Mouse (Mus musculus): ENCODE results near the gene Csrnp3. TPM values are rescaled to one million over a fixed set of nuclear protein-coding genes. Genes with fewer than 3 reads are reported as not detected.

Gene Csrnp3
- polyA plus RNA-seq, 1 experiment from 2014 or later: 15.0 TPM

- H3K4me3 ChIP-seq (ENCODE audit: low read depth, low read length): no peak overlapping the region
- H3K4me1 ChIP-seq (ENCODE audit: control insufficient read depth, insufficient read depth, low read length): peaks cover 3% of the 10 kb centered on the region; the same call in 1 of the 2 replicates
- no peak overlapping the region for H3K27ac ChIP-seq (ENCODE audit: low read depth, low read length)
- no peak overlapping the region for H3K4me2 ChIP-seq
- 75% methylated on average over 19 of the region's 19 CpGs for WGBS
- no peaks in the 10 kb centered on the region for H3K27me3 ChIP-seq (ENCODE audit: control insufficient read depth, insufficient read depth, low read length)
- no peak overlapping the region for H3K9ac ChIP-seq (ENCODE audit: low read length)
- DNase-seq (ENCODE audit: low spot score, missing footprints): no peak
- ATAC-seq (ENCODE audit: low FRiP score): no peak
- peaks cover 2% of the 10 kb centered on the region; the same call in 1 of the 2 replicates for H3K36me3 ChIP-seq (ENCODE audit: control insufficient read depth, insufficient read depth, low read length)
- no peaks in the 10 kb centered on the region for H3K9me3 ChIP-seq (ENCODE audit: control insufficient read depth, low read length)
These were observed 163.6 kb downstream of the Csrnp3 start for GRCm38 (mm10) chr2:66008995-66009654.

DNA sequence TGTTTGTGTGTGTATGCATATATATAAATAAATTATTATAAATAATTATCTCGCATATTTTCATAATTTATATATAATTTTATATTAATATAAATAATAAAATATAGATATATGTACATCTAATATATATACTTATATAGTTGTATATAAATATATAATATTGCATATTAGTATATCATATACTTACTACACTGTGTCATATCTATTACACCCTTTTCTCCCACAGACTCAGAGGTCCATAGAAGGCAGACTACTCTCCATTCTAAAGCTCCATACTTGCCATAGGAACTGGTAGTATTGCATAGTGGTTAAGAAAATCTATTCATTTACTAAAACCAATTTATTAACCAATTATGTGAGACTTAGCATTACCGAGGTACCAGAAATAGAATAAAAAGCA lies 164.1 kb downstream of the Csrnp3 start:
- ATAC-seq (ENCODE audit: low FRiP score): no peak
- Histone ChIP-seq H3K9ac (ENCODE audit: low read length) (no peak overlapping the region), H3K4me1 (ENCODE audit: control insufficient read depth, insufficient read depth, low read length) (peaks cover 3% of the 10 kb centered on the region; the same call in 1 of the 2 replicates), H3K4me3 (ENCODE audit: low read depth, low read length) (no peak overlapping the region), H3K9me3 (ENCODE audit: control insufficient read depth, low read length) (no peaks in the 10 kb centered on the region), H3K4me2 (no peak overlapping the region), H3K36me3 (ENCODE audit: control insufficient read depth, insufficient read depth, low read length) (peaks cover 2% of the 10 kb centered on the region; the same call in 1 of the 2 replicates), H3K27me3 (ENCODE audit: control insufficient read depth, insufficient read depth, low read length) (no peaks in the 10 kb centered on the region), H3K27ac (ENCODE audit: low read depth, low read length) (no peak overlapping the region)
- WGBS: 77% methylated on average over 2 of the region's 2 CpGs
- no peak for DNase-seq (ENCODE audit: low spot score, missing footprints)

- no peaks in the 10 kb centered on the region for H3K4me1 ChIP-seq (ENCODE audit: control insufficient read depth, insufficient read depth, low read length)
- DNase-seq (ENCODE audit: low spot score, missing footprints): no peak
- peaks cover 9% of the 10 kb centered on the region; the same call in 1 of the 2 replicates for H3K36me3 ChIP-seq (ENCODE audit: control insufficient read depth, insufficient read depth, low read length)
- H3K27me3 ChIP-seq (ENCODE audit: control insufficient read depth, insufficient read depth, low read length): no peaks in the 10 kb centered on the region
- H3K9me3 ChIP-seq (ENCODE audit: control insufficient read depth, low read length): no peaks in the 10 kb centered on the region
- no peak for ATAC-seq (ENCODE audit: low FRiP score)
- no peak overlapping the region for H3K9ac ChIP-seq (ENCODE audit: low read length)
- H3K27ac ChIP-seq (ENCODE audit: low read depth, low read length): no peak overlapping the region
- H3K4me3 ChIP-seq (ENCODE audit: low read depth, low read length): no peak overlapping the region
- WGBS: 89% methylated on average over 9 of the region's 9 CpGs
- H3K4me2 ChIP-seq: no peak overlapping the region
These were observed 173.1 kb downstream of the Csrnp3 start for GRCm38 (mm10) chr2:66018711-66019110.

DNA sequence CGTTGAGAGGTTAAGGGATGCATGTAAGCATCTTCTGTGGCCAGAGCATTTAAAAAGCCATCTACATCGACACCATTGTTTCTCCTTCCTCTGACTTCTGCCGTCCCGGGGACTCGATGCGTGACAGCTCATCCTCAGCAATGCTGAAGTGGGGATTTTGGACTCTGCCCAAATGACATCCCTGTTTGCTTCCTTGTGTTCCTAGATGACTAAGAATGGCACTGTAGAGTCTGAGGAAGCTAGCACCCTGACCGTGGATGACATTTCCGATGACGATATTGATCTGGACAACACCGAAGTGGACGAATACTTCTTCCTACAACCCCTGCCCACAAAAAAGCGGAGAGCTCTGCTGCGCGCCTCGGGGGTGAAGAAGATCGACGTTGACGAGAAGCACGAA lies 173.7 kb downstream of the Csrnp3 start:
- Histone ChIP-seq H3K27me3 (ENCODE audit: control insufficient read depth, insufficient read depth, low read length) (no peaks in the 10 kb centered on the region), H3K4me1 (ENCODE audit: control insufficient read depth, insufficient read depth, low read length) (no peaks in the 10 kb centered on the region), H3K9me3 (ENCODE audit: control insufficient read depth, low read length) (no peaks in the 10 kb centered on the region), H3K4me2 (no peak overlapping the region), H3K4me3 (ENCODE audit: low read depth, low read length) (no peak overlapping the region), H3K36me3 (ENCODE audit: control insufficient read depth, insufficient read depth, low read length) (peaks cover 9% of the 10 kb centered on the region; the same call in 1 of the 2 replicates), H3K27ac (ENCODE audit: low read depth, low read length) (no peak overlapping the region), H3K9ac (ENCODE audit: low read length) (no peak overlapping the region)
- ATAC-seq (ENCODE audit: low FRiP score): no peak
- WGBS: 95% methylated on average over 19 of the region's 19 CpGs
- DNase-seq (ENCODE audit: low spot score, missing footprints): no peak

DNA sequence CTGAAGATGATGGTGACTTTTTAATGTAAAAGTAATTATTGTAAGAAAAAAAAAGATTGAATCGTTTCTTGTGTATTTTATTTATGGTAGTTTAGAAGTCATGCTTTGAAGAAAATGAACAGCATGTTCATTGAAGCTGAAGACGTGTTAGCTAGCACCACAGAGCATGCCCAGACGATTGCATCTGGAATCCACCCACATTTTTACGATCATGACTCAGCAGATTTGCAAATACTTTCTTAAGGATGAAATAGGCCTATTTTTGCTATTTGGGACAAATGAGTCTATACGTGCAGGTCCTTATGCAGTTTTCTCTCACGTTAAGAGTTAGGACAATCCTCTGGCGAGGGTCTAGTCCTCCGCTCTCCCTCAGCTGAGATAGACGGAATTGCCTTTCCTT lies 177.9 kb downstream of the Csrnp3 start:
- no peak overlapping the region for H3K4me2 ChIP-seq

DNA sequence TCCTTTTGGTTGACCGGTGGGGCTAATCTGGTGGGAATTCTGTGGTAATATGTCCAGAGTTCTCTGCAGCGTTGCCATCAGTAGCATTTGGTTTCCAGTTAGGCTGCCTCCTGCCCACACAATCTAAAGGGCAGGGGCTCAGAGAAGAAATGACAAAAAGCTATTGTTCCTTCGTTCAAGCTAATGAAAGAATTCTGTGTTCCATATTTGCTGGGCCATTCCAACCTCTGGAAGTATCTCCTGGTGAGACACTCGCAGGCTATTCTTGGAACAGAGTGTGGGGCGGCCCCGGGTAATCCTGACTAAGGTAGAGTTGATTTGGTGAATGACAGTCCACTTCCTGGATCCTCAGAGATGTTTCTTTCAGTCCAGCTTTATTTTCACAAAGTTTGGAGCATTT lies 179.3 kb downstream of the Csrnp3 start:
- 71% methylated on average over 6 of the region's 6 CpGs for WGBS
- peaks cover 5% of the 10 kb centered on the region; the same call in 1 of the 2 replicates for H3K36me3 ChIP-seq (ENCODE audit: control insufficient read depth, insufficient read depth, low read length)
- ATAC-seq (ENCODE audit: low FRiP score): no peak

More for the DNA sequence above, 177.9 kb downstream of the Csrnp3 start:
- no peak overlapping the region for H3K4me3 ChIP-seq (ENCODE audit: low read depth, low read length)
- 92% methylated on average over 9 of the region's 9 CpGs for WGBS
- H3K4me1 ChIP-seq (ENCODE audit: control insufficient read depth, insufficient read depth, low read length): peaks cover 10% of the 10 kb centered on the region; the same call in 1 of the 2 replicates
- H3K27ac ChIP-seq (ENCODE audit: low read depth, low read length): no peak overlapping the region
- no peaks in the 10 kb centered on the region for H3K9me3 ChIP-seq (ENCODE audit: control insufficient read depth, low read length)
- H3K9ac ChIP-seq (ENCODE audit: low read length): no peak overlapping the region
- DNase-seq (ENCODE audit: low spot score, missing footprints) (no peak), ATAC-seq (ENCODE audit: low FRiP score) (no peak)
- peaks cover 9% of the 10 kb centered on the region; the same call in 1 of the 2 replicates for H3K36me3 ChIP-seq (ENCODE audit: control insufficient read depth, insufficient read depth, low read length)
- no peaks in the 10 kb centered on the region for H3K27me3 ChIP-seq (ENCODE audit: control insufficient read depth, insufficient read depth, low read length)

GRCm38 (mm10) chr2:66028812-66029211 lies 183.2 kb downstream of the Csrnp3 start:
- H3K9me3 ChIP-seq (ENCODE audit: control insufficient read depth, low read length): no peaks in the 10 kb centered on the region
- H3K27ac ChIP-seq (ENCODE audit: low read depth, low read length): no peak overlapping the region
- H3K4me2 ChIP-seq: no peak overlapping the region
- H3K27me3 ChIP-seq (ENCODE audit: control insufficient read depth, insufficient read depth, low read length): no peaks in the 10 kb centered on the region
- H3K36me3 ChIP-seq (ENCODE audit: control insufficient read depth, insufficient read depth, low read length): no peaks in the 10 kb centered on the region
- ATAC-seq (ENCODE audit: low FRiP score) (peak; percentile 96), DNase-seq (ENCODE audit: low spot score, missing footprints) (peak; percentile 90)
- H3K4me1 ChIP-seq (ENCODE audit: control insufficient read depth, insufficient read depth, low read length): peaks cover 15% of the 10 kb centered on the region; the same call in 1 of the 2 replicates
- WGBS: 15% methylated on average over 5 of the region's 5 CpGs
- H3K9ac ChIP-seq (ENCODE audit: low read length): no peak overlapping the region
- no peak overlapping the region for H3K4me3 ChIP-seq (ENCODE audit: low read depth, low read length)

More for the DNA sequence above, 179.3 kb downstream of the Csrnp3 start:
- Histone ChIP-seq H3K4me3 (ENCODE audit: low read depth, low read length) (no peak overlapping the region), H3K9me3 (ENCODE audit: control insufficient read depth, low read length) (no peaks in the 10 kb centered on the region), H3K27ac (ENCODE audit: low read depth, low read length) (no peak overlapping the region), H3K4me2 (no peak overlapping the region), H3K9ac (ENCODE audit: low read length) (no peak overlapping the region), H3K4me1 (ENCODE audit: control insufficient read depth, insufficient read depth, low read length) (peaks cover 15% of the 10 kb centered on the region; the same call in 1 of the 2 replicates), H3K27me3 (ENCODE audit: control insufficient read depth, insufficient read depth, low read length) (no peaks in the 10 kb centered on the region)
- DNase-seq (ENCODE audit: low spot score, missing footprints): no peak

GRCm38 (mm10) chr2:66034907-66035679 lies 189.5 kb downstream of the Csrnp3 start:
- no peak overlapping the region for H3K4me2 ChIP-seq
- H3K9ac ChIP-seq (ENCODE audit: low read length): no peak overlapping the region
- no peaks in the 10 kb centered on the region for H3K36me3 ChIP-seq (ENCODE audit: control insufficient read depth, insufficient read depth, low read length)
- peaks cover 3% of the 10 kb centered on the region; the same call in 1 of the 2 replicates for H3K4me1 ChIP-seq (ENCODE audit: control insufficient read depth, insufficient read depth, low read length)
- no peak overlapping the region for H3K4me3 ChIP-seq (ENCODE audit: low read depth, low read length)
- H3K27me3 ChIP-seq (ENCODE audit: control insufficient read depth, insufficient read depth, low read length): no peaks in the 10 kb centered on the region
- ATAC-seq (ENCODE audit: low FRiP score): peak; percentile 71
- 70% methylated on average over 9 of the region's 9 CpGs for WGBS
- no peak overlapping the region for H3K27ac ChIP-seq (ENCODE audit: low read depth, low read length)
- no peak for DNase-seq (ENCODE audit: low spot score, missing footprints)
- no peaks in the 10 kb centered on the region for H3K9me3 ChIP-seq (ENCODE audit: control insufficient read depth, low read length)

GRCm38 (mm10) chr2:66040611-66041010 lies 195.0 kb downstream of the Csrnp3 start:
- Histone ChIP-seq H3K27me3 (ENCODE audit: control insufficient read depth, insufficient read depth, low read length) (no peaks in the 10 kb centered on the region), H3K4me1 (ENCODE audit: control insufficient read depth, insufficient read depth, low read length) (peaks cover 15% of the 10 kb centered on the region), H3K27ac (ENCODE audit: low read depth, low read length) (no peak overlapping the region), H3K36me3 (ENCODE audit: control insufficient read depth, insufficient read depth, low read length) (no peaks in the 10 kb centered on the region), H3K4me3 (ENCODE audit: low read depth, low read length) (no peak overlapping the region), H3K4me2 (no peak overlapping the region), H3K9me3 (ENCODE audit: control insufficient read depth, low read length) (no peaks in the 10 kb centered on the region), H3K9ac (ENCODE audit: low read length) (no peak overlapping the region)
- ATAC-seq (ENCODE audit: low FRiP score) (no peak), DNase-seq (ENCODE audit: low spot score, missing footprints) (no peak)
